Mouse (Mus musculus) brain, adult 10 weeks (tissue): ENCODE measurements around the gene Samd11. TPM values are rescaled to one million over a fixed set of nuclear protein-coding genes. Genes with fewer than 3 reads are reported as not detected.

Source experiments
- polyA plus RNA-seq: library from polyadenylated mRNA; stranded (reverse); fragments of 350-450 nt; fragmentation: Illumina TruSeq; extraction: RNeasy Lipid Tissue Mini Kit (QIAGEN cat#74804); gene quantifications from one replicate; pipeline ENCODE4 v1.2.3, GENCODE M21; 2015; ENCODE audit warnings: low read depth, low replicate concordance

The Samd11 gene
- 1.9 TPM for polyA plus RNA-seq

GRCm38 (mm10) chr4:156255078-156255839 is at the start of gene Samd11:
Gene Samd11, minus strand, starts transcription at chr4:156255657.

GRCm38 (mm10) chr4:156235808-156236533 is 19.5 kb downstream of the Samd11 start, which contains the start of gene Noc2l:
Gene Noc2l, plus strand, starts transcription at chr4:156236010.

GRCm38 (mm10) chr4:156234701-156235213 is 20.7 kb downstream of the Samd11 start, which contains the start of gene Plekhn1:
Gene Plekhn1, minus strand, starts transcription at chr4:156234857.

GRCm38 (mm10) chr4:156215649-156216048 is 39.8 kb downstream of the Samd11 start, which contains the start of gene Perm1:
Gene Perm1, plus strand, starts transcription at chr4:156215868.

GRCm38 (mm10) chr4:156203001-156203412 is 52.5 kb downstream of the Samd11 start, which contains the start of gene AW011738:
Gene AW011738, plus strand, starts transcription at chr4:156203304.

GRCm38 (mm10) chr4:156200623-156201475 is 54.6 kb downstream of the Samd11 start, which contains the start of gene Isg15:
Gene Isg15, minus strand, starts transcription at chr4:156200818.

GRCm38 (mm10) chr4:156197131-156197828 is 58.2 kb downstream of the Samd11 start, which contains the start of gene Agrn:
Gene Agrn, minus strand, starts transcription at chr4:156197488.

Other genes with a start within 250 kb of the Samd11 start
- 2.8 TPM for gene Tnfrsf4, start 241.8 kb downstream of the Samd11 start, polyA plus RNA-seq
- not detected for gene Tnfrsf18, start 229.5 kb downstream of the Samd11 start, polyA plus RNA-seq
- 0.48 TPM for gene Ttll10, start 196.2 kb downstream of the Samd11 start, polyA plus RNA-seq
- 20.4 TPM for gene 9430015G10Rik, start 145.7 kb downstream of the Samd11 start, polyA plus RNA-seq
- 0.34 TPM for gene Rnf223, start 125.1 kb downstream of the Samd11 start, polyA plus RNA-seq
- gene Agrn, start 58.2 kb downstream of the Samd11 start, polyA plus RNA-seq = 94.5 TPM
- 6.3 TPM for gene Isg15, start 54.8 kb downstream of the Samd11 start, polyA plus RNA-seq
- 3.0 TPM for gene AW011738, start 52.4 kb downstream of the Samd11 start, polyA plus RNA-seq
- gene Perm1, start 39.8 kb downstream of the Samd11 start, polyA plus RNA-seq = 0.46 TPM
- gene Plekhn1, start 20.8 kb downstream of the Samd11 start, polyA plus RNA-seq = 33.9 TPM
- 65.3 TPM for gene Noc2l, start 19.6 kb downstream of the Samd11 start, polyA plus RNA-seq
- not detected for gene Vmn2r-ps159, start 75.4 kb upstream of the Samd11 start, polyA plus RNA-seq